Mouse (Mus musculus) liver, postnatal 0 days (tissue): ENCODE results near the gene Gm26602.

Experiments used
- CTCF ChIP-seq: sonication (generic); IDR thresholded peaks from 2 replicates; pipeline ENCODE4 v1.5.1; 2016; ENCODE audit warnings: antibody characterized with exemption, low read depth
- EP300 ChIP-seq: IDR thresholded peaks from 2 replicates; pipeline ENCODE4 v1.6.1; 2016; ENCODE audit warnings: antibody characterized with exemption, low read depth, mild to moderate bottlenecking

DNA sequence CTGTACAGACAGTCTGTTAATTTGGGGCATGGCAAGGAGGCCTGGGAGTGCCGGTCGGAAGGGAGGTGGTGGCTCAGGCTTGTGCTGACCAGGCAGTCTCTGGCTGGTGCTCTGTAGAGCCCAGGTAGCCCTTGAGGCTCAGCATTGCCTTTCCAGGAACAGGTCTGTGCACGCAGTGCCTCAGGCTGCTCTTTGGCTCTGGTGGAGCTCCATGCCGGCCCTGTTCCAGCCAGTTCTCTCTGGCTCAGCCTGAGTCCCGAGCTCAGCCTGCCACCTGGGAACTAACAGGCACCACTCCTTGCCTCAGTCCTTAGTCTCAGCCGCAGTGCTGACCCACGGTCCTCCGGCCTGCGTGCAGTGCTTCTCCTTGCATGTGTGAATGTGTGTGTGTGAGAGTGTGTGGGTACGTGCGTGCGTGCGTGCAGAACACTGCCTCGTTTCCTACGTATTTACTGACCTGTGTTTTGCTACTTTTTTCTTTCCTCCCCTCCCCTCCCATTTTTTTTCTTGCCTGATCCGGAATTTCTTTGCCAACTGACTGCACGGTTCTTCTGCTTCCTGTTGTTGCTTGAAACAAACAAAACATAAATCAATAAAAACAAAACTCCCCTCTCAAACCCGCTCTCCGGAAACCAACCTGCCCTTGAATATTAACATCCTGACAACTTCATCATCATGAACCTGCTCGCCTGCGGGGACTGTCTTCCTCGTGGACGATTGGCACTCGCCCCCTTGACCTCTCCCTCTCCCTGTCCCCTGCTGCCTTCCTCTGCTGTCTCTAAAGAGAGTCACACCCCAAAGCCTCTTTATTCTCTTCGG lies 49.2 kb upstream of the Gm26602 start:
- TF ChIP-seq CTCF (no peak), EP300 (no peak)
